Mouse (Mus musculus) ES-Bruce4 (cell line): Measurements from ENCODE around the gene Serpinb12.
"Not testable (repeated sequence)": the region's sequence is repeated elsewhere in the genome, so short reads cannot be mapped to it uniquely, and the experiment has no call there.

Experiments used
- CTCF ChIP-seq: IDR thresholded peaks from one replicate; pipeline ENCODE4 v1.8.1; 2011; ENCODE audit warnings: low read depth, low read length
- EP300 ChIP-seq: IDR thresholded peaks from 2 replicates; pipeline ENCODE4 v1.6.1; 2011; ENCODE audit warnings: low read depth, low read length; ENCODE audit not compliant: insufficient read depth

DNA sequence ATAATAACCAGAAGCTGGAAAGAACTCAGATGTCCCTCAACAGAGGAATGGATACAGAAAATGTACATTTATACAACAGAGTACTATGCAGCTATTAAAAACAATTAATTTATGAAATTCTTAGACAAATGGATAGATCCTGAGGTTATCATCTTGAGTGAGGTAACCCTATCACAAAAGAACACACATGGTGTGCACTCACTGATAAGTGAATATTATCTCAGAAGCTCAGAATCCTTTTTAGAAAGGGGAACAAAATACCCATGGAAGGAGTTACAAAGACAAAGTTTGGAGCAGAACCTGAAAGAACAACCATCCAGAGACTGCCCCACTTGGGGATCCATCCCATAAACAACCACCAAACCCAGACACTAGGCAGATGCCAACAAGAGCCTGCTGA is 39.1 kb upstream of the Serpinb12 start:
- TF ChIP-seq EP300, CTCF: not testable (repeated sequence)
